Mouse (Mus musculus) B cell, adult 2 months (primary cell): ENCODE data around the gene Slc2a5.
A peak's percentile ranks its signal among the peaks of the same experiment; 100 is the strongest.

Experiments
- DNase-seq, 2 experiments: peaks; one replicate each; pipeline ENCODE4 v3.0.0; 2022

Slc2a5 gene

DNA sequence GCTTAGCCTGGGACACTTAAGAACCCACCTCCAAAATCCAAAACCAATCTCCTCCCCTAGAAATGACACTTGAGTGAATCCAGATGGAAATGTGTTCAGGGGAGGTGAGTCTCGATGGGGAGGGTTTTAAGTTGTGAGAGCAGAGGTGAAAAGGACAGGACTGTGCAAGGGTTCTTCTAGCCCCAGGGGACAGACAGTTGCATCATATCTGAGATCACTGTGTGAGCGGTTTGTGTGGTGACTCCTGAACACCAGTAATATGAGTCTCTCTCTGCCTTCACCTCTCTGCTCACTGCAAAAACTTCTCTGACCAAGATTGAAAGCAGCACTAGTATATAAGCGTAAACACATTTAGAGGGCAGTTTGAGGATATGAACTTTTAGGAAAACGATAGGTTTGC is 27.2 kb downstream of the Slc2a5 start:
- no peak for DNase-seq

DNA sequence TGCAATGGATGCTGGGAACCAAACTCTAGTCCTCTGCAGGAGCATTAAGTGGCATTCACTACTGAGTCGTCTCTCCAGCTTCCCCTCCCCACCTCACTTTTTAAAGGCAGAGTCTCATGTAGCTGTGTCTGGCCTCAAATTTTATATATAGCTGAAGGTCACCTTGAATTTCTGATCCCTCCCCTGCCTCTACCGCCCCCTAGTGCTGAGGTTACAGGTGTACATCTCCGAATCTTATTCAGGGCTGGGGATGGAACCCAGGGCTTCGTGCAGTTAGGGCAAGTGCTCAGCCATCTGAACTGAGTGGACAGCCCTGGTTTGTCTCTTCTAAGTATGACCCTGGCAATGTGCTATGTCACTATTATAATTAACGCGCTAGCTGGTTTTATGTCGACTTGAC is 32.0 kb downstream of the Slc2a5 start:
- peak; percentile 25 to 34 for DNase-seq

DNA sequence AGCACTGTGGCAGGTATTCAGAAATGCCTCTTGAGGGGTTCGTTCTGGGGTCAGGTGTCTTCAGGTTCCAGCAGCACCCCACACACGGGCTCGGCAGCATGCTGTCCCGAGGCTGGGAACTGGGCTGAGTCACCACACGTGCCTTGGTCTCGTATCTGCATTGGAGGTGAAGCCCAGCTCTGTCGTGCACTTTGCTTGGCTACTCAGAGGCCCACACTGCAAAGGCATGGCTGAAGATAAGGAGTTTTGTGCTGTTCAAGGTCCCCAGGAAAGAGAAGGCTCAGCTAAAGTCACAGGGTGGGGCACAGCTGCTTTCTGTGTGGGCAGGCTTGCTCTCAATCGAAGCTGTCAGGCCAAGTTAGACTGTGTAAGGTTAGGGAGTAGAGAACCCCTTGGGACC is 33.4 kb downstream of the Slc2a5 start:
- no peak for DNase-seq

DNA sequence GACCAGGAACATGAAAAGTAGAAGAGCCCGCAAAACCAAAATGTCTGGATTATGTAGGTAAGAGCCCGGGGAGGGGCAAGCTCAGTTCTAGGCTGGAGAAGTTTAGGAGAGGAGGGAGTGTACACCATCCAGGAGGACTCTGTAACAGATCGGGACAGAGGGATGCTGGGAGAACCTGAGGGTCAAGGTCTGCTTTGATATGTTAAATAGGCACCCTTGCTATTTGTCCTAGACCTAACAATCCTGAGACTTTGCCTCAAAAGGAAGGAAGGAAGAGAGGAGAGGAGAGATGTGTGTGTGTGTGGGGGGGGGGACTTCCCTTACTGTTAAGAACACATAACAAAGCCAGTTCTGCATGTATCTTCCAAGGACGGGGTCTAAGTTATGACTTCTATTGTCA is 36.2 kb downstream of the Slc2a5 start:
- no peak for DNase-seq

DNA sequence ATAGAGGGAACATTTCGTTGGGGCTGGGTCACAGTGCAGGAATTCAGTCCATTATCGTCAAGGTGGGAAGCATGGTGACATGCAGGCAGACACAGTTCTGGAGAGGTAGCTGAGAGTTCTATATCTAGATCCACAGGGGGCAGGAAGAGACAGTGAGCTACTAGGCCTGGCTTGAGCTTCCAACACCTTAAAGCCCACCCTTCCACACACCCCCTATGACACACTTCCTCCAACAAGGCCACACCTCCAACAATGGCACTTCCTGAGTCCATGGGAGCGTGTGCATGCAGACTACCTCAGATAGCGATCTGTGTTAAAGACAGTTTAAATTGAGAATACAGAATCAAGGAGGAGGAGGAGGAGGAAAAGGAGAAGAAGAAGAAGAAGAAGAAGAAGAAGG is 36.6 kb downstream of the Slc2a5 start:
- DNase-seq = no peak

DNA sequence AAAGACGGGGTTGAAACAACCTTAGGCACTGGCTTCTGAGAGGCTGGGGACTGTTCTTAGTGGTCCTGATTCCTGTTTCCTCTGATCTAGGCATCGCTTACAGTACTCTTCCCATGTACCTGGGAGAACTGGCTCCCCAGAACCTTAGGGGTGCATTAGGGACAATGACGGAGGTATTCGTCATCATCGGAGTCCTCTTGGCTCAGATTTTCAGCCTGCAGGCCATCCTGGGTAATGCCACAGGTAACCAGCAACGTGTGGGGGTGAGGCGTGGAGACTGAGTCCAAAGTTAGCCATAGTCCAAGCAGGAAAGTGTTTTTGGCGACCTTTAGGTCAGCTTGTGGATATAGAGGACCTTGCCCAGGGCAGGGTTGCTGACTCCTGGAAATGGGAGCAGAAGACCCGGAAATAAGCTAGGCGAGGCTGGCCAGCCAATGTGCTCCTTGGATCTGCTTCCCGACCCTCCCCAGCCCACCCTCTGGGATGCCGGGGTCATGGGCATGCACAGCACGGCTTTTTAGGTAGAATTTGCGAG is 38.3 kb downstream of the Slc2a5 start:
- no peak for DNase-seq

DNA sequence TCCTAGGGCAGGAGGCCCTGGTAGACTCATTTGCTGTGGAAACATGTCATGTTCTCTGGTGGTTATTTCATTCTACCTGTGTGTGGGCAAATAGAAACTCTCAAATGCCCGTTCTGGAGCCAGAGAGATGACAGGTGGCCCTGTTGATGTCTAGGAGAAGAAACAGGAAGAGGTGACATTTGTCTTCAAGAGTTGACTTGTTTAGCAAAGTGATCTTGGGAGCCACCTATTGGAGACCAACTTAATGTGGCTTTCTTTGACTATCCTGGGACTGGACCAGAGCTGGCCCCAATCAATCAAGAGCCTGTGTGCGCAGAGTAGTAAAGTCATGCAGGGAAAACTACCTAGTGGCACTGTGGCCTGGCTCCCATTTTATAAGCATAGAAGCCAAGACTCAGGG is 40.4 kb downstream of the Slc2a5 start:
- no peak for DNase-seq

DNA sequence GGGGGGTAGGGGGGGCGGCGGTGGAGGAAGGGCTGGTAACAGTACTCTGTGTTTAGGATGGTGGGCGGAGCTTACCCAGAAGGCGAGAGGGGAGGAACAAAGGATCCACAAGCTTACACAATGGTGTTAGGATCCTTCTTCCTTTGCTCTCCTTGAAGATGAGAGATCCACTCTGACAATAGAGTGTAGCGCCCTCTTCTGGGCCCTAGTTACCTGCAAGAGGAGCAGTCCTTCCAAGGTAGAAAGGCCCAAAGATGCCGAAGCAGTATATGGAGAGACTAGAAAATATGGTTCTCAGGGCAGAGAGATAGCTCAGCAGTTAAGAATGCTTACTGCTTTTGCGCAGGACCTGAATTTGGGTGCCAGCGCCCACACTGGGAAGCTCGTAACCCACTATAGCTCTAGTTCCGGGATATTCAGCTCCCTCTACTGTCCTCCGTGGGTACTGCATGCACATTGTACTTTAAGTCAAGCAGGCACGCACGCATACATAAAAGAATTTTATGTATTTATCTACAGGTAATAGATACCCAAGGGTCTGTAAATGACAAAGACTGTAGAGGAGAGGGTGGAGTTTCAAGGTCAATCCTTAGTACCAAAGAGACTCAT is 43.6 kb downstream of the Slc2a5 start:
- peak; percentile 19 to 23 for DNase-seq

DNA sequence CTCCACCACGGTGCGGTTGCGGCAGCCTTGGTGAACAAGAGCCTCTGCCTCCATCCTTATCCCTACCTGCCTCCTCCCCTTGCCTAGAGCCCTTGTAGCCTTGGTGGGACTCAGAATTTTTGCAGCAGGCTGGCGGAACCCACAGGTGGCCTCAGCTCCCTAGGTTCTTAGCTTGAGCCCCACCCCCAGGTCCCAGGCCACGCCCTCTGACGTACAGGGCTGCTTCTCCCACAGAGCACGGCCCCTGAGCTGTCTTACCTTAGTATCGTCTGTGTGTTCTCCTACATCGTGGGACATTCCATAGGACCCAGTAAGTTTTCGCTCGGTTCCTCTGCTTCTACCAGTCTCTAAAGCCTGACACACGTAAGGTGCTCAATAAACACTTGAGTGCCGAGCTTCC is 45.8 kb downstream of the Slc2a5 start:
- DNase-seq = no peak

DNA sequence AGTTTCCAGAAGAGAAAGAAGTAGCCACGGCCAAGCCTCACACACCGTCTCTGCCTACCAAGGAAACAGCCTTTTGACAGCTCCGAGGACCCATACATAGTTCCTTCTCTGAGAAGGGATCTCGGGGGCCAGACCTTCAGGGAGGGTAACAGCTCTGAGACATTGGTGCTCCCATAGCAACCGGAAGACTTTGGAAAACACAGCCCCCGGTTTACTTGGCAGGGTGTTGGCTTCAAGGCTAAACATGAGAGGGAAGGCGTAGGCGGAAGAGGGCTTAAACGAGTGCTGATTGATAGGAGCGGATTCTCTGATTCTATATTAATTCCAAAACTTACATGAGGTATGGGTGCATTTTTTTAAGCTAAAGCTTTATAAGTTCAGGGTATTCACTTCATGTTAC is 49.3 kb downstream of the Slc2a5 start:
- DNase-seq = no peak

DNA sequence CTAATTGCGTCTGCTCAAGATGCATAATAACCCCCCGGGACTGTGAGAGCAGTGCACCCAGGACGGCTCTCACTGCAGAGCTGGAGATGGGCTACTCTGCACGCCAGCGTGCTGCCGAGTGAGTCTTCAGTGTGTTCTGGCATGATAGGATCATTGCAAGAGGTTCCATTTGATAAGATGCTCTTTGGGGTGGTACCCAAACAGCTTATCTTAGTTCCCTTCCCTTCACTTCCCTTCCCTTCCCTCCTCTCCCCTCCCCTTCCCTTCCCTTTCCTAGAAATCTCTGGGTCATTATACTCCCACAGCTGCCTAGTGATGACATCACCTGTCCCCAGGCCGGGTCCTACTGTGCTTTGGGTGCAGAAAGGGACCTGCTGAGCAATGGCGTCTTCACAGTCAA is 53.0 kb downstream of the Slc2a5 start:
- no peak for DNase-seq

DNA sequence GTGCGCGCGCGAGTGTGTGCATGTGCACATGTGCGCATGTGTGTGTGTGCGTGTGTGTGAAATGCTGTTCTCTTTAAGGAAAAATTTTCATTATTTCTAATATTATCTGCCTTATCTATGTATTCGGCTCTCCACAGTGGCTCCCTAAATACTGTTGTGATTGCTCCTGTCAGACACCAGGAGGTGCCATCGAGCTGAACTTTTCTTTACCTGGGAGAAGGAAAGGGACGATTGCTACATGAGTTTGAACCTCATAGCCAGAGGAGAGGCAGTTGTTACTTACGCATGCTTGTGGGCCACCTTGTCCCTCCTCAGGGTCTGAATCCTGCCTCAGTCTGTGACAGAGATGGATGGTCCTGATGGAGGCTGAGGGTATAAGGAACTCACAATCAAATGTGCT is 54.2 kb downstream of the Slc2a5 start:
- peak; percentile 65 to 71 for DNase-seq

DNA sequence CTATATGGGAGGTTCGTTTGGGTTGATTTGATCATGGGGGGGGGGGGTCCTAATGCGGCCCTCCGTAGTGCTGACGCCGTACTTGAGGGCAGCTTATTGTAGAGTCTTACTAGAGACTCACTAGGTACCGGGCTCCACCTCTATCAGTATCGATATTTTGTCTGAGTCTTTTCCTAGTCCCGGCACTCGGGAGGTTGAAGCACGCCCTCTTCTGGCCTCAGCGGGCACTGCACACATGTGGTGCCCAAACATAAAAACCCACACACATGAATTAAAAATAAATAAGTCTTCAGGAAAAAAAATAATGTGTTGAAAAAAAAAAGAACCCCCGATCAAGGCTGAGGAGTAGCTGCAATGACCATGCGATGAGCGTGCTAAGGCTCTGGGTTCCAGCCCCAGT is 54.9 kb downstream of the Slc2a5 start:
- DNase-seq = peak in 1 of 2 experiments; percentile 7

DNA sequence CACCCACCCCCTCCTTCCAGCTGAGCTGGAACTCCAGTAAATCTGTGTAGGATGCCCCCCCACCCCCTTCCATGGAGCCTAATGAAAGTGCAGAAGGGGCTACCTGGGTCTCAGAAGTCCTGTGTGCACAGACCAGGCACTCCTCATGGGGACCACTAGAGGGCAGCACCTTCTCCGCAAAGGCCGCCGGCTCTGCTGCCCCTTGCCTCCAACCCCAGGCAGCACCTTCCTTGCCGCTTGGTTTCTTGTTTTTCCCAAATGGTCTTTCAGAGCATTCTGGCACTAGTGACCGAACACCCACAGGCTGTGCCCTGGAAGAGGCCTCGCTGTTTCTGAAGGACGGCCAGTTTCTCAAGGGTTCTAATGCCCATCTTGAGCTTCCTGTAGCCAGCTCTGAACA is 57.5 kb downstream of the Slc2a5 start:
- DNase-seq = peak; percentile 63

DNA sequence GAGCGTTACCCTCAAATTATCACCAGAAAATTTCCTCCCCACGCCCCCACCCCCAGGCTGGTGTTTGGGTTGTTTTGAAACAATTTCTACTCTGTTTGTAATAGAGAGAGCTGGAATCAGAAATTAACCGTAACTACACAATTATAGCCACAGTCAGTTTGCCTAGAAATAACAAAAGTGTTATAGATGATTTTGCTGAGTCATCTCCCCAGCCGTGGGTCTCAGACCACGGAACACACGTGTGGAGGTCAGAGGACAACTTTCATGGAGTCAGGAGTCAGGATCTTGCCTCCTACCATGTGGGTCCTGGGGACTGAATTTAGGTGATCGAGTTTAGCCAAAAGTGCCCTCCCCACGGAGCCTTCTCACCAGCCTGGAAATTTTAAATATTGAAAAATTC is 58.0 kb downstream of the Slc2a5 start:
- no peak for DNase-seq

DNA sequence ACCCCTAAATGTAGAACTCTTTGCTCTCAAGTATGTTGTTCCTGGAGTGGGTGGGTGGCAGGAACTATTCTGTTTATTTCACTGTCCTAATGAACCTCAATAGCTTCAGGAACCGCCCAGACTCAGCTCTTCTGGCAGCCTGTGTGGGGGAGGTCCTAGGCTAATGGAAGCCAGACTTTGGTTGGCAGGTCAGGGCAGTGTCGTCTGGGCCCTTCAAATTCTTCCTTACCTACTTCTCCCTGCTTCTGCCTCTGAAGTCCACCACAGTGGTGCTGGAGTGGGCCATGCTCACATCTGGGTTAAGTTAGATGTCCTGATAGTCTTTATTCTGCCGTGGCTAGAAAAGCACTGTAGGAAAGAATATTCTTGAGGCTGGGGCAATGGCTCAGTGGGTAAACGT is 59.0 kb downstream of the Slc2a5 start:
- DNase-seq = no peak

DNA sequence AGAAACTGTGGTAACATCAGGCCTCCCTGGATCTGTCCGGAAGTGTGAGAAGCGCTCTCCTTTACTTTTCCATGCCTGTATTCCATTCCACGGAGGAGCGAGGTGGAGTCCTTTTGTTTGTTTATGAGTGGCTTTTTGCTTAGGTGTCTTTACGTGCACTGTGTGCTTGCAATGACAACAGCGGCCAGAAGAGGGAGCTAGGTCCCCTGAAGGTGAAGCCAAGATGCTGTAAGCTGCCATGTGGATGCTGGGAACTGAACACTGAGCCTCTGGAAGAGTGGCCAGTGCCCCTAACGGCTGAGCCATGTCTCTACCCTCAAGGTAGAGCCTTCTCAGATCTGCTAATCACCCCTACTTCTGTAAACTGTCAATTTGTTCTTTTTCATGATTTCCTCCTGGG is 62.2 kb downstream of the Slc2a5 start:
- peak; percentile 17 to 29 for DNase-seq

DNA sequence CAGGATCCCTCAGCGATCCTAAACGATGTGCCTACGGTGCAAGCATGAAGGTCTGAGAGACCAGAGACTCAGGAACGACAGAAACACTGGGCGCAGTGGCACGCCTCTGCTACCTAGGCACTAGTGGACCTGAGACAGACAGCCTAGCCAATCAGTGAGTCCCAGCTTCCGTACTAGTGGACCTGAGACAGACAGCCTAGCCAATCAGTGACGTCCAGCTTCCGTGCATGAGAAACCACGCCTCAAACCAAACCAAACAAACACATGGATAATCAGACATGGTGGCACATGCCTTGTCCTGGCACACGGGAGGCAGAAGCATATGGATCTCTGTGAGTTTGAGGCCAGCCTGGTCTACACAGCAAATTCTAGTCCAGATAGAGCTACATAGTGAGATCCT is 69.2 kb downstream of the Slc2a5 start:
- no peak for DNase-seq

DNA sequence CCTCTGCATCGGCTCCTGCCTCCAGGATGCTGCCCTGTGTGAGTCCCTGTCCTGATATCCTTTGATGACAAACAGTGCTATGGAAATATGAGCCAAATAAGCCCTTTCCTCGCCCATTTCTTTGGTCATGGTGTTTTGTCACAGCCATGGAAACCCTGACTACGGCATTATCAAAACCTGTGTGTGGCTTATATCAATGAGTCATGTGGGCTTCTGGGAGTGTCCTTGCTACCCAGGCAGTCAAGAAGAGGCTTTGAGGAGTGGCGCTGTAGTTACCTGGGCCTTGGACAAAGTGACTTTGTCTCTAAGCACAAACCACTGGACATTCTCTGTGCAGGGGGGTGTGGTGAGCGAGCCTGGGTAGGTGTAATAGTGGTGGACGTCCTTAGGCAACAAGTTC is 73.1 kb downstream of the Slc2a5 start:
- no peak for DNase-seq
